Mouse (Mus musculus) liver, embryonic 14.5 days (tissue): ENCODE results near the gene Trim58. TPM values are rescaled to one million over a fixed set of nuclear protein-coding genes. Genes with fewer than 3 reads are reported as not detected.

ENCODE experiments used
- ATAC-seq: fragments of 200-750 bp; cut with Nextera tagmentation; 2 replicates; pipeline ENCODE4 v1.8.0; 2017; ENCODE audit warnings: moderate number of reproducible peaks, mild to moderate bottlenecking, moderate library complexity; ENCODE audit not compliant: insufficient read depth
- DNase-seq, 3 experiments: peaks; one replicate each; pipeline ENCODE4 v3.0.0-alpha.2; 2012 to 2013; ENCODE audit warnings: low read depth in 3 of 3, low spot score in 3 of 3
- H3K27ac ChIP-seq: fragments of 300-500 bp; sonication (generic); 2 replicates; pipeline ENCODE4 v1.5.1; 2014; ENCODE audit warnings: moderate library complexity, mild to moderate bottlenecking, control low read depth, inconsistent platforms
- H3K27me3 ChIP-seq: fragments of 300-500 bp; sonication (generic); 2 replicates; pipeline ENCODE4 v1.6.1; 2014; ENCODE audit warnings: mild to moderate bottlenecking, low read length, moderate library complexity; ENCODE audit not compliant: control insufficient read depth, insufficient read depth
- H3K36me3 ChIP-seq: fragments of 300-500 bp; sonication (generic); replicated peaks from 2 replicates; pipeline ENCODE4 v1.6.1; 2014; ENCODE audit warnings: low read depth; ENCODE audit not compliant: control insufficient read depth, insufficient read depth
- H3K4me1 ChIP-seq, 2 experiments: fragments of 200-500 bp in 1 of 2; fragments of 300-500 bp in 1 of 2; sonication (generic) in 1 of 2; replicated peaks; 2 replicates each; pipeline ENCODE4 v1.6.1; 2012 to 2014; ENCODE audit warnings: antibody characterized with exemption in 1 of 2, inconsistent platforms in 1 of 2, low read length in 1 of 2; ENCODE audit not compliant: control insufficient read depth in 2 of 2, insufficient read depth in 2 of 2
- H3K4me2 ChIP-seq: fragments of 300-500 bp; sonication (generic); 2 replicates; pipeline ENCODE4 v1.6.1; 2014; ENCODE audit warnings: low read depth, mild to moderate bottlenecking, control low read depth, moderate library complexity
- H3K4me3 ChIP-seq, 2 experiments: fragments of 200-500 bp in 1 of 2; fragments of 300-500 bp in 1 of 2; sonication (generic) in 1 of 2; 2 replicates each; pipeline ENCODE4 v1.5.1; 2012 to 2014; ENCODE audit warnings: low read depth in 2 of 2, low read length in 2 of 2, mild to moderate bottlenecking in 2 of 2, control low read depth in 1 of 2, inconsistent platforms in 1 of 2, moderate library complexity in 1 of 2; ENCODE audit not compliant: insufficient read depth in 1 of 2
- H3K9ac ChIP-seq: fragments of 300-500 bp; sonication (generic); replicated peaks from 2 replicates; pipeline ENCODE4 v1.6.1; 2014; ENCODE audit warnings: mild to moderate bottlenecking, control low read depth, moderate library complexity
- H3K9me3 ChIP-seq: fragments of 300-500 bp; sonication (generic); 2 replicates; pipeline ENCODE4 v1.6.1; 2016; ENCODE audit warnings: low read length, mixed read lengths; ENCODE audit not compliant: control insufficient read depth
- CTCF ChIP-seq: IDR thresholded peaks from 2 replicates; pipeline ENCODE4 v1.5.1; 2016; ENCODE audit warnings: antibody characterized with exemption, low read depth, control low read depth
- EP300 ChIP-seq: IDR thresholded peaks from 2 replicates; pipeline ENCODE4 v1.6.1; 2016; ENCODE audit warnings: antibody characterized with exemption, low read depth
- WGBS: fragments of 180-500 bp; shearing (Covaris S2); extraction: QIAGEN DNeasy Blood & Tissue Kit; methylation state at CpG from one replicate; pipeline ENCODE4 v1.1.7; 2014; ENCODE audit not compliant: insufficient replicate concordance; 5-methylcytosine and 5-hydroxymethylcytosine counted together
- polyA plus RNA-seq, 2 experiments: library from polyadenylated mRNA; depleted of rRNA in 1 of 2; stranded (reverse) in 1 of 2; unstranded in 1 of 2; fragments of >200 nt; fragmentation: Nextera tagmentation in 1 of 2; extraction: Ambion mirVana in 1 of 2; gene quantifications; 2 replicates each; pipeline versions ENCODE4 v1.2.1 to v1.2.3; 2012 to 2014

Gene Trim58
- polyA plus RNA-seq, 2 experiments: 10.5 TPM

DNA sequence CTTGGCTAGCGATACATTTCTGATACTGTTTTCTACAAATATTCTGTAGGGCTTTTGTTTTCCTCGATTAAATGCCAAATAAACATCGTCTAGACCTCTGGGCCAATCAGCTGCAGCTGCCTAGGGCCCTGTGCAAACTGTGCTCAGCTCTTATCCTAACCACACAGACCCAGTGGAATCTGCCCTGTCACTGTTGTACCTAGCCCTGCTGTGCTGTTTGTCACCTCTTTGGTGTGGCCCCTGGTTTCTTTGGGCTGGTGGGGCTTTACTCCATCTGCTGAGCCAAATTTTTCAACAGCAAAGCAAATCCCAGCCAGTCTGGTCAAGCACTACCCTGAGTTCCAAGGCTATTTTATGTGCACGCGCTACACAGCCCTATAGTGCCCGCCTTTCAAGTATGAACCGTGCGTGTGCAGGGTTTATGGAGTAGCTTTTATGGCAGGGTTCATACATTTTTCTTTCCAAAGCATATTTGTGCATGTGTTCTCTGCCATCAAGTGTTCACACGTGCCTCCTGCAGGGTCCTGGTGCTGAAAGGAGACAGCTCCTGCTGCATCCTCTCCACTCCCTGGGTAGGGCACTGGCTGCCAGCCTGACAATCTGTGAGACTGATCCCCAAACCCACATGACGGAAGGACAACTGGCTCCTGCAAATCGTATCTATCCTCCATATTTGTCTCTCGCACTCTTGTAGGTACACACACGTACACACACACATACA is 1.5 kb downstream of the Trim58 start:
- ATAC-seq: peak; percentile 97
- TF ChIP-seq CTCF (no peak), EP300 (peak; percentile 95)
- peaks cover 20 to 24% of the 10 kb centered on the region in 2 experiments for H3K4me1 ChIP-seq
- H3K9ac ChIP-seq: peak overlapping the region; percentile 98
- DNase-seq: peak; percentile 93 to 94 (median 94)
- H3K4me3 ChIP-seq: peak overlapping the region; percentile 77 to 80
- H3K4me2 ChIP-seq: peak overlapping the region; percentile 75
- H3K9me3 ChIP-seq: no peaks in the 10 kb centered on the region
- H3K27ac ChIP-seq: peak overlapping the region; percentile 98
- H3K36me3 ChIP-seq: peaks cover 41% of the 10 kb centered on the region
- 33% methylated on average over 13 of the region's 13 CpGs for WGBS
- no peaks in the 10 kb centered on the region for H3K27me3 ChIP-seq

DNA sequence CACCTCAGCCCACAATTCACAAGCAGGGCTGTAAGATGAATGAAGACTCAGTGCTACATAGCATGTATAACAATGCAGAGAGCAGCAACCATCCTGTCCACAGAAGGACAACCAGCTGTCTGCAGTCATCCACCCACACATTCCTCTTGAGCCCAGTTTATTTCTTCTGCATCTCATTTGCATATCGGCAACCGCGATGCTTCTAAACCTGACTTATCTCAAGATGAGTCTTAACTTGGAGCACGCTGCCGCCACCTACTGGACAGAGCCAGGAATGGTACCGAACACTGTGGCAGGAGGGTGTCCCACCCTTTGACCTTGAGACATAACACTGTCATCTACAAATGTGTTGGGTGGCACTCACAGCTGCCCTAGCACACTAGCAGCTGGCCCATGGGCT is 3.1 kb downstream of the Trim58 start:
- peaks cover 57% of the 10 kb centered on the region for H3K36me3 ChIP-seq
- no peaks in the 10 kb centered on the region for H3K27me3 ChIP-seq
- H3K4me3 ChIP-seq: peak overlapping the region; percentile 7 to 77; a peak in 3 of 4 replicates
- peak overlapping the region; percentile 66 for H3K9ac ChIP-seq
- peak overlapping the region; percentile 75 for H3K4me2 ChIP-seq
- H3K27ac ChIP-seq: peak overlapping the region; percentile 98
- ATAC-seq (no peak), DNase-seq (peak; percentile 82 to 90 (median 89))
- H3K4me1 ChIP-seq: peaks cover 19 to 23% of the 10 kb centered on the region in 2 experiments
- WGBS: 24% methylated on average over 6 of the region's 6 CpGs
- H3K9me3 ChIP-seq: no peaks in the 10 kb centered on the region
- TF ChIP-seq EP300: no peak
- TF ChIP-seq CTCF: peak; percentile 99

GRCm38 (mm10) chr11:58655151-58655550 is 14.9 kb downstream of the Trim58 start:
- 84% methylated on average over 3 of the region's 3 CpGs for WGBS
- DNase-seq (no peak), ATAC-seq (no peak)
- no peaks in the 10 kb centered on the region for H3K9me3 ChIP-seq
- H3K4me3 ChIP-seq: no peak overlapping the region
- no peaks in the 10 kb centered on the region for H3K27me3 ChIP-seq
- H3K9ac ChIP-seq: no peak overlapping the region
- H3K27ac ChIP-seq: no peak overlapping the region
- TF ChIP-seq EP300: no peak
- no peak for TF ChIP-seq CTCF
- H3K4me2 ChIP-seq: no peak overlapping the region
- H3K36me3 ChIP-seq: peaks cover 20% of the 10 kb centered on the region
- no peaks in the 10 kb centered on the region for H3K4me1 ChIP-seq

- Histone ChIP-seq H3K9ac (no peak within 1 kb of the TSS), H3K4me3 (no peak within 1 kb of the TSS), H3K9me3 (no peaks in the 10 kb centered on the region), H3K36me3 (no peaks in the 10 kb centered on the region), H3K4me2 (no peak within 1 kb of the TSS), H3K27me3 (no peaks in the 10 kb centered on the region), H3K27ac (no peak within 1 kb of the TSS), H3K4me1 (no peaks in the 10 kb centered on the region)
- DNase-seq (no peak), ATAC-seq (no peak)
- 73% methylated on average over 4 of the region's 4 CpGs for WGBS
- no peak for TF ChIP-seq CTCF
- TF ChIP-seq EP300: no peak
These were observed 18.3 kb downstream of the Trim58 start, which contains the start of gene Olfr322 for GRCm38 (mm10) chr11:58658596-58658995. Gene Olfr322 (plus strand): TSS chr11:58658782.

DNA sequence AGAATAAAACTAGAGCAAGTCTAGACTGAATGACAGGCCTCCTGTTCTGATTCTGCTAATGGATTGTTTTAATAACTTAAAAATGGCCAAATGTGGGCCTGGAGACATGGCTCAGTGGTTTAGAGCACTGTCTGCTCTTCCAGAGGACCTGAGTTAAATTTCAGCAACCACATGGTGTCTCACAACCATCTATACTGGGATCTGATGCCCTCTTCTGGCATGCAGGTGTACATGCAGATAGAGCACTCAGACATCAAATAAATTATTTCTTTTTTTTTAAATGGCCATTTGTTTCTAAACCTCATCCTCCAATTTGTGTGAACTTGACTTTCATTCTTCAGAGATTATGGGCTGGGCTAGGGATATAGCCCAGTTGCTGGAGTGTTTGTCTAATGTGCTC is 29.0 kb downstream of the Trim58 start:
- Histone ChIP-seq H3K27me3 (no peaks in the 10 kb centered on the region), H3K9me3 (no peaks in the 10 kb centered on the region), H3K27ac (no peak overlapping the region), H3K4me3 (no peak overlapping the region), H3K4me2 (no peak overlapping the region), H3K4me1 (no peaks in the 10 kb centered on the region), H3K9ac (no peak overlapping the region), H3K36me3 (no peaks in the 10 kb centered on the region)
- TF ChIP-seq EP300 (no peak), CTCF (peak; percentile 10; the same call in 1 of the 2 replicates)
- DNase-seq (no peak), ATAC-seq (no peak)
